Mouse (Mus musculus) liver, adult 2 months (tissue): ENCODE measurements around the gene Pip5k1b.

ENCODE experiments used
- CTCF ChIP-seq: fragments of 200-500 bp; IDR thresholded peaks from 2 replicates; pipeline ENCODE4 v1.5.1; 2011; ENCODE audit warnings: low read depth, low read length, control low read depth
- POLR2A ChIP-seq: fragments of 200-500 bp; IDR thresholded peaks from 2 replicates; pipeline ENCODE4 v1.6.1; 2011; ENCODE audit warnings: low read length, control low read depth; ENCODE audit not compliant: insufficient read depth; ENCODE audit errors: extremely low read depth

DNA sequence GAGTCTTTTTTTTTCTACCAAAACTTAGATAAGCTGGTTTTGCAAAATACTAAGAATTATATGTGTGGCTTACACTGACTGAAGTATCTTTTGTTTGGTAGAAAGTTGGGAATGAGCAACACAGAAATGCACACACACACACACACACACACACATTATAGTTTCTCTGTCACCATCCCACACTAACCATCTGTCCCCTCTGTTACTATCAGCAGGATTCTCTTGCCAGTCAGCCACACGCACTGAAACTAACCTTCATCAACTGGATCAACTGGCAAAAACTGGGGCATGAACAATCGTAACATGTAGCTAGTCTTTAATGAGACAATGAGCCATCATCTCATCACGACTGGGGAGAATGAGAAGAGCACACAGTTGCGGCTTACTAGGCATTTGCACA lies 187.9 kb downstream of the Pip5k1b start:
- TF ChIP-seq CTCF, result no peak
- TF ChIP-seq POLR2A, result no peak
